8 mouse cellular contexts compared by ENCODE assay signal in the genomic region with DNA sequence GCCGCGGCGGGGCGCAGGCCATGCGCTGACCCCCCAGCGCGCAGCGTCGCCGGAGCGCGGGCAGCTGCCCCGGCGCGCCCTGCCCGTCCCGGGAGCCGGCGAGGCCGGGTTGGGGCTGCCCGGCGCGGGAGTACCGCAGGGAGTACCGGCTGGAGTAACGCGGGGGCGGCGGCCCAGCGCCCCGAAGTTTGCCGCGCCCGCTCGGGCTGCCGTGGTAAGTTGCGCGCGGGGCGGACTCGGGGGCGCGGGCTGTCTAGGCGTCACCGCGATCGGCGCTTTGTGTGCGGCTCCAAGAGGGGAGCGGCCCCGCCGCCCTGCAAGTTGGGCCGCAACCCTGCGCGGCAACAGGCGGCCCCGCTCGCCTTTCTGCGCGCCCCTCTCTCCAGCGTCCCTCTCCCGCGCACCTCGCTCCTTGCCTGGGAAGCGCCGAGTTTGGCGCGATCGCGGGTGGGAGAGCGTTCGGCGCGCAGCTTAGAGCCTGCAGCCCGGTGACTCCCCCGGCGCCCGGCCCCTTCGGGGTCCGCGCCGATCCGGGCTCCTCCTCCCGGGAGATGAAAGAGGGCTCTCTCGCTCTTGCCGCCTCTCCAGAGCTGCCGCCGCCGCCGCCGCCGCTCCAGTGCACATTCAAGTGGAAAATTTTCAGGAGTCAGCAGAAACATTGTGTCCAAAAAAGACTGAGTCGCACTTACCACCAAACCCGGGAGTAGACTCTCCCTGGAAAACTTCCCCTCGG. TPM values are rescaled to one million over a fixed set of nuclear protein-coding genes. Genes with fewer than 3 reads are reported as not detected.
DNase-seq lines count a peak whose midpoint lies in the region; ATAC-seq and TF ChIP-seq lines count a peak whose summit lies in the region.

No protein-coding gene starts in this region.

- peak overlapping the region; percentile 99 for H3K4me3 ChIP-seq in forebrain, embryonic 15.5 days
- peak overlapping the region; percentile 77 for H3K4me3 ChIP-seq in heart, embryonic 16.5 days (ENCODE audit: low read length)
- peak overlapping the region; percentile 57 for H3K4me3 ChIP-seq in liver, embryonic 15.5 days (replicated peaks)
- H3K4me3 ChIP-seq in olfactory bulb, adult 2 months (ENCODE audit: insufficient read depth, low read depth, low read length), result peak overlapping the region; percentile 71

- WGBS in forebrain, embryonic 15.5 days, result under 1% methylated on average over 90 of the region's 95 CpGs
- under 1% methylated on average over 92 of the region's 95 CpGs for WGBS in heart, embryonic 16.5 days
- under 1% methylated on average over 67 of the region's 95 CpGs for WGBS in liver, embryonic 15.5 days (ENCODE audit: insufficient replicate concordance)
- under 1% methylated on average over 93 of the region's 95 CpGs for WGBS in olfactory bulb, adult 2 months

- H3K4me1 ChIP-seq in forebrain, embryonic 15.5 days, result peaks cover 51% of the 10 kb centered on the region
- H3K4me1 ChIP-seq in heart, embryonic 16.5 days (ENCODE audit: control insufficient read depth, insufficient read depth, low read length), result peaks cover 25% of the 10 kb centered on the region
- H3K4me1 ChIP-seq in liver, embryonic 15.5 days (replicated peaks), result no peaks in the 10 kb centered on the region; the same call in 1 of the 2 replicates
- H3K4me1 ChIP-seq in olfactory bulb, adult 2 months (ENCODE audit: control insufficient read depth, insufficient read depth, low read length), result peaks cover 6% of the 10 kb centered on the region

- H3K9me3 ChIP-seq in forebrain, embryonic 15.5 days, result no peaks in the 10 kb centered on the region
- peaks cover 5% of the 10 kb centered on the region for H3K9me3 ChIP-seq in heart, embryonic 16.5 days (replicated peaks; ENCODE audit: control insufficient read depth, low read length)
- no peaks in the 10 kb centered on the region for H3K9me3 ChIP-seq in liver, embryonic 15.5 days (replicated peaks)

- H3K36me3 ChIP-seq in forebrain, embryonic 15.5 days, result no peaks in the 10 kb centered on the region
- peaks cover 3% of the 10 kb centered on the region; the same call in 1 of the 2 replicates for H3K36me3 ChIP-seq in heart, embryonic 16.5 days (ENCODE audit: control insufficient read depth, insufficient read depth)
- H3K36me3 ChIP-seq in liver, embryonic 15.5 days (replicated peaks), result no peaks in the 10 kb centered on the region

- DNase-seq in NIH3T3 (ENCODE audit: low read depth), result peak; percentile 75
- DNase-seq in kidney, postnatal 14 days, result peak; percentile 87
- DNase-seq in c-Kit-positive CD71-positive TER-119-positive erythroid progenitor cells, embryonic 14.5 days (ENCODE audit: low spot score), result no peak

- TF ChIP-seq POLR2A in olfactory bulb, adult 2 months (IDR thresholded peaks at IDR 0.05; ENCODE audit: insufficient read depth, low read depth, low read length), result peak; percentile 11; the same call in 1 of the 2 replicates

- peak overlapping the region; percentile 92 for H3K27ac ChIP-seq in forebrain, embryonic 15.5 days (replicated peaks)
- peak overlapping the region; percentile 95 for H3K27ac ChIP-seq in heart, embryonic 16.5 days (ENCODE audit: low read length)
- H3K27ac ChIP-seq in liver, embryonic 15.5 days (replicated peaks), result peak overlapping the region; percentile 70
- H3K27ac ChIP-seq in olfactory bulb, adult 2 months (ENCODE audit: insufficient read depth, low read depth, low read length), result peak overlapping the region; percentile 39

- peak; percentile 57 for ATAC-seq in cerebellum, adult (ENCODE audit: insufficient number of reproducible peaks, low FRiP score, low TSS enrichment)
- ATAC-seq in forebrain, embryonic 15.5 days (replicated peaks), result peak; percentile 70
- ATAC-seq in heart, embryonic 16.5 days (replicated peaks; ENCODE audit: extremely low read depth, insufficient read depth, low FRiP score), result peak; percentile 54
- ATAC-seq in liver, embryonic 15.5 days (ENCODE audit: insufficient read depth), result peak; percentile 58

- TF ChIP-seq CTCF in olfactory bulb, adult 2 months (IDR thresholded peaks at IDR 0.05; ENCODE audit: insufficient read depth, low read depth, low read length), result no peak

- peak overlapping the region; percentile 56 for H3K9ac ChIP-seq in forebrain, embryonic 15.5 days (replicated peaks)
- peak overlapping the region; percentile 98 for H3K9ac ChIP-seq in heart, embryonic 16.5 days (ENCODE audit: low read length)
- H3K9ac ChIP-seq in liver, embryonic 15.5 days, result peak overlapping the region; percentile 45; the same call in 1 of the 2 replicates

- H3K27me3 ChIP-seq in forebrain, embryonic 15.5 days, result no peaks in the 10 kb centered on the region
- no peaks in the 10 kb centered on the region for H3K27me3 ChIP-seq in heart, embryonic 16.5 days (ENCODE audit: control insufficient read depth, insufficient read depth, low read length)
- H3K27me3 ChIP-seq in liver, embryonic 15.5 days, result peaks cover 87% of the 10 kb centered on the region

- H3K4me2 ChIP-seq in forebrain, embryonic 15.5 days (replicated peaks), result peak overlapping the region; percentile 93
- peak overlapping the region; percentile 89 for H3K4me2 ChIP-seq in heart, embryonic 16.5 days (ENCODE audit: low read depth, low read length)
- peak overlapping the region; percentile 58 for H3K4me2 ChIP-seq in liver, embryonic 15.5 days

RNA-seq across cellular contexts. Expression of gene Tead1, which starts 0.6 kb away (rescaled TPM):
- 18.0 and 18.3 TPM in 2 replicates for polyA plus RNA-seq in forebrain, embryonic 15.5 days (2015; fragmentation: Nextera tagmentation; extraction: Ambion mirVana)
- polyA plus RNA-seq in heart, embryonic 16.5 days (2015; fragmentation: Nextera tagmentation; extraction: Ambion mirVana), result 19.4 and 24.8 TPM in 2 replicates
- 1.2 and 1.6 TPM in 2 replicates for polyA plus RNA-seq in liver, embryonic 15.5 days (2015; fragmentation: Nextera tagmentation; extraction: Ambion mirVana)
- not detected in 2 replicates for polyA plus RNA-seq in olfactory bulb, adult 2 months (2012; ENCODE audit: insufficient read depth, insufficient read length, low replicate concordance, missing spikeins)

Comparison
In these comparisons a context has a peak if more than half of its experiments do, and no peak if none do; other contexts are left out.
1. H3K27ac ChIP-seq: peak in every context shown above with its lines; median percentile 95 in heart, embryonic 16.5 days; 92 in forebrain, embryonic 15.5 days; 70 in liver, embryonic 15.5 days; 39 in olfactory bulb, adult 2 months.
2. H3K9ac ChIP-seq: peak in every context shown above with its lines; median percentile 98 in heart, embryonic 16.5 days; 56 in forebrain, embryonic 15.5 days; 45 in liver, embryonic 15.5 days.